Mouse (Mus musculus) natural killer cell, adult 2 months (primary cell): ENCODE results near the gene Rnd1.

Source experiments
- DNase-seq, 2 experiments: peaks; one replicate each; pipeline ENCODE4 v3.0.0; 2022; ENCODE audit warnings: low spot score in 2 of 2

Gene Rnd1

GRCm38 (mm10) chr15:98680660-98681059 lies 3.4 kb upstream of the Rnd1 start:
- no peak for DNase-seq

GRCm38 (mm10) chr15:98677977-98678376 lies 716 bp upstream of the Rnd1 start:
- DNase-seq, result no peak

- peak; percentile 14 to 29 for DNase-seq
Measured at GRCm38 (mm10) chr15:98676471-98676870, 790 bp downstream of the Rnd1 start.

GRCm38 (mm10) chr15:98675634-98676250 lies 1.5 kb downstream of the Rnd1 start:
- no peak for DNase-seq

DNA sequence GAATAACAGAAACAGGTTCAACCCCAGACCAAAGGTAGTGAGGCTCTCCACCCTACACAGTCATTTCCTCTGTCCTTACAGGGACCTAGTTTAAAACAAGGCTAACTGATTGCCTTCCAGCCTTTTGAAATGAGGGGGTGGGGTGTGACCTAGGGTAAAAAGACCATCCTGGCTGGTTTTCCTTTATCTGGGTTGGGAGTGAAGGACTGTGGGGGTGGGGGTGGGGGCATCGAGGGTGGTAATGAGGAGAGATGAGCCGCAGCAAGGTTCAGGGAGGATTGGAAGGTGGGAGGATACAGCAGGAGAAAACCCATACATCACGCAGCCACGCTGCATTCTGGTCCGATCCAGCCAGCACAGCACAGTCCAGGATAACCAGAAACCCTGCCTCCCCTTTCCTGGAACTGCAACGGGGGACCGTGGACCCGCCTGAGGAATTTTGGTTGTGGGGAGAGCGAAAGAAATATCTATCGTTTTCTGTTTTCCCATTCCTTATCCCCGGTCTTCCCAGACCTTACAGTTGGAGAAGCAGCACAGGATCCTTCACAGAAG lies 2.2 kb downstream of the Rnd1 start:
- DNase-seq, result no peak

- DNase-seq, result no peak
Measured at GRCm38 (mm10) chr15:98674284-98674993, 2.8 kb downstream of the Rnd1 start.

DNA sequence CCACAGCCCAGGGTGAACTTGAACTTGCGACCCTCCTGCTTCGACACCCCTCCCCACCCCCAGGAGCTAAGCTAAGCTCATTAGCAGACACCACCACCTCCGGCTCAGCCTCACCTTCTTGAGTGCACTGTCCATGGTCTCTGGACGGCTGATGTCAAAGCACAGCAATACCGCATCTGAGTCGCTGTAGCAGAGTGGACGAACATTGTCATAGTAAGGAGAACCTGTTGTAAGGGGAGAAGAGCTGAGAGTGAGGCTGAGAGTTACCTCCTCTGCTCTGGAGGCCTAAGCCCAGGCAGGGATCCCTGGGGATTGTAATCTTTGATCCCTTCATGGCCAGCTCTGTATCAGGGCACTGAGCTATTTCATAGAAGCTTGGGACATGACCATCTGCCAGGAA lies 3.5 kb downstream of the Rnd1 start:
- no peak for DNase-seq

DNA sequence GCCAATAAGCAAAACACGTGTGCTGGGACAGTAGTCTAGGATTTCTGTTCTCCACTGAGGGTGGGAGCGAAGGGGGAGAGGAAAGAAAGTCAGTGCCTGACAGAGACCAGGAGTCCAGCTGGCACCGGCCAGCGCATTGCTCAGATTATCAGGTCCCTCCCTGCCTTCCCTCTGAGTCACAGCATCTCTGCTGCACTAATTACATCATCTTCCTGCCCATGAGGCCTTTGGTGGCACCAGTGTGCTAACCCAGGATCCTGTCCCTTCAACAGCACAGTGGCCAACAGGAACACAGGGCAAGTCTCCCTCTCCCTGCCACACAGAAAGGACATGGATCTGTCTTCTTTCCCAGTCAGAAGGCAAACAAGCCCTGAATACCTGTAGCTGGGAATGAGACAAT lies 4.7 kb downstream of the Rnd1 start:
- no peak for DNase-seq

DNA sequence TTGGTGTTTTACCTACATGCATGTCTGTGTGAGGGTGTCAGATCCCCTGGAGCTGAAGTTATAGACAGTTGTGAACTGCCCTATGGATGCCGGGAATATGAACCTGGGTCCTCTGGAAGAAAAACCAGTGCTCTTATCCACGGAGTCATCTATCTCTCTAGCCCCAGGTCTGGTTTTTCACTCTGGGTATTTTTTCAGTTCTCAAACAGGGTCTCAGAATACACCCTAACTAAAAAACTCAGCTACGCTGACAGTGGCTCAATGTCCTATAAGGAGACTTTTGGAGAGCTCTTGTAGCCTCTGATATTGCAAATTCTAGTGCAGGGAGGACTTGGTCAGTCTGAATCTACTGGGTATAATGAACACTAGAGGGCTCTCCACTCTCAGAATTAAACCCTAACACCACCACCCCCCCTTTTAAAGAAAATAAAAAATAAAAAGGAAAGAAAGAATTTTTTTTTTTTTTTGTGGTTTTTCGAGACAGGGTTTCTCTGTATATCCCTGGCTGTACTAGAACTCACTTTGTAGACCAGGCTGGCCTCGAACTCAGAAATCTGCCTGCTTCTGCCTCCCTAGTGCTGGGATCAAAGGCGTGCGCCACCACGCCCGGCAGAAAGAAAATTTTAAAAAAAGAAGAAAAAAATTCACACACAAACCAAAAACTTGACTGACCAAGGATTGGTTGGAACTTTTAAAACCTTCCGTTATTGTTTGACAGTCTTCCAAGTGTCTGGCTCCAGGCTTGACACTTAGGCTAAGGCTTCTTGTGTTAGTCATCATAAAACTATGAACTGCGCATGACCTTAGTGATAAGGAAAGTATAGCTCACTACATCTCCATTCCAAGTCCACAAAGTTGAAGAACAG lies 13.0 kb downstream of the Rnd1 start:
- DNase-seq, result no peak

GRCm38 (mm10) chr15:98662567-98663545 lies 14.4 kb downstream of the Rnd1 start, which contains the start of gene Ddx23:
Gene Ddx23, minus strand, starts transcription at chr15:98662894.
- DNase-seq, result peak; percentile 86 to 91

DNA sequence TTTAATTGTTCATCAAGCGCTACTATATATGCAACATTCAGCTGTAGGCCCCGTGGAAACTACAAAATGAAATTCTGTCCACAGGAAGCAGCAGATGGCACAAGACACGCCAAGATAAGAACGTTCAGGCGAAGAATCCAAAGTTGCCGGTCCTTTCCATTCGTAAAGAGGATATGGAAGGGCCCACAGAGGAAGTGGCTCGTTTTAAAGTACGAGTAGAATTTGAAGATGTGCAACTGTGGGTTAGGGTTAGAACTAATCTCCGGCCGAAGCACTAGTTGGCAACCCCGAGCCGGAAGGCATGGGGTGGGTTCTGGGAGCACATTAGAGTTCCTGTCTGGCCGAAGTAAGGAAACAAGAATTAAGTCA lies 15.1 kb downstream of the Rnd1 start:
- DNase-seq, result no peak

GRCm38 (mm10) chr15:98656982-98657751 lies 20.1 kb downstream of the Rnd1 start:
- DNase-seq, result no peak

DNA sequence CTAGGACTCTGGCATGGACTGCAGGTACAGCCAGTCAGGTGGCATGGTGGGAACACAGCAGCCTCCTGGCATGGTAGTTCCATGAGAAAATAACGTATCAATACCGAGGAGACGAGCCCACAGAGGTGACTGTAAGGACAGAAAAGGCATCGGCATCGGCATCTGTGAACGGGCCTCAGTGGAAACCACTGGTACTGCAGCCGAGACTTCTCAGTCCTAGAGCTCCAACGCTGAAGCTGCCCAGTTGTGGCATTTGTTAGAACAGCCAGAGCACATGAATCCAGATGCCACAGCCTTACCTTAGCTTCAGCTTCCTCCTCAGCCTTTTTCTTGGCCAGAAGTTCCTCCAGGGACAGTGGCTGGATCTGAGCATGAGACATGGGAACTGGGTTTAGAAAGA lies 25.1 kb downstream of the Rnd1 start:
- DNase-seq, result no peak

DNA sequence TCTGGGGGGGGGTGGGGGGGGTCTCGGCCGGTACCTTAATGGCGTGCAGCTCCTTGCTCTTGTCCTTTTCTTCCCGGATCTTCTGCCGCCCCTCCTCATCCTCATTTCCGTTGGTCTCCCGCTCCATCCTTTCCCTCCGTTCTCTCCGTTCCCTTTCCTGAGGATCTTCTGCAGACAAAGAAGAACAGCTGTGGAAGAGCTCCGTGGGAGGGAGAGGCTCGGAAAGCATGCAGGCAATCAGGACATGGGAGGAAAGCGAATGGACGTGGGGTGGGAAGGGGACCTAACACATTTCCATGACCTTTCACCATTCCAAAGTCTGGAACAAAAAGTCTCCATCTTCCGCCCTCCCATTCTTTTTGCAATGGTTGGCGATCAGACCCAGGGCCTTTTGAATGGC lies 25.8 kb downstream of the Rnd1 start:
- DNase-seq, result no peak

- DNase-seq, result no peak
Measured at GRCm38 (mm10) chr15:98648071-98648470, 29.2 kb downstream of the Rnd1 start.

- DNase-seq, result no peak
Measured at GRCm38 (mm10) chr15:98647308-98647707, 30.0 kb downstream of the Rnd1 start.

DNA sequence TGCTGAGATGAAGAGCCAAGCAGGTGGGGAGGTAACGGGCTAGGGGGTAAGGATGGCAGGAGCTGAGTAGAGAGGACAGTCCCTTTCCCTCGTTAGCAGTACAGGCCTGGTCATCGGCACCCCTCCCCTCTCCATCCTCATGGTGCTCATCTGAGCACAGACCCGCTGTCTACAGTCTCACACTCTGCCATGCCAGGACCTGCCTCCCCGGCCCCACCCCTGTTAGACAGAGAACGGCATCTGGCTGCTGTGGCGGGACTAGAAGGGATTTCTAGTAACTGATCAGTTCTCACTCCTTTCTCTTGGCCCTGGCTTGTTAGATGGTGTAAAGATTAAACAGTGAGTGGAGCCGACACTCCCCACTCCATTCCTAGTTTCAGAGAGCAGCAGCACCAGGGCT lies 30.5 kb downstream of the Rnd1 start:
- DNase-seq, result no peak

GRCm38 (mm10) chr15:98645057-98646026 lies 31.9 kb downstream of the Rnd1 start:
- no peak for DNase-seq

- DNase-seq, result no peak
Measured at GRCm38 (mm10) chr15:98644406-98644805, 32.9 kb downstream of the Rnd1 start.
